Mouse (Mus musculus) lung, postnatal 0 days (tissue): ENCODE measurements around the gene Ssh2. TPM values are rescaled to one million over a fixed set of nuclear protein-coding genes. Genes with fewer than 3 reads are reported as not detected.

Experiments
- ATAC-seq: fragments of 200-750 bp; cut with Nextera tagmentation; 2 replicates; pipeline ENCODE4 v1.8.0; 2017; ENCODE audit warnings: moderate library complexity
- DNase-seq: peaks from one replicate; pipeline ENCODE4 v3.0.0-alpha.2; 2016; ENCODE audit warnings: low spot score
- H3K27ac ChIP-seq: fragments of 300-500 bp; sonication (generic); 2 replicates; pipeline ENCODE4 v1.5.1; 2014; ENCODE audit warnings: antibody characterized with exemption, mild to moderate bottlenecking, low read length, mixed read lengths
- H3K27me3 ChIP-seq: fragments of 300-500 bp; sonication (generic); replicated peaks from 2 replicates; pipeline ENCODE4 v1.6.1; 2014; ENCODE audit warnings: low read length, mixed read lengths; ENCODE audit not compliant: insufficient read depth
- H3K36me3 ChIP-seq: fragments of 300-500 bp; sonication (generic); 2 replicates; pipeline ENCODE4 v1.6.1; 2014; ENCODE audit warnings: low read length, mixed read lengths; ENCODE audit not compliant: insufficient read depth
- H3K4me1 ChIP-seq: fragments of 300-500 bp; sonication (generic); 2 replicates; pipeline ENCODE4 v1.6.1; 2014; ENCODE audit warnings: antibody characterized with exemption, low read depth, low read length, mixed read lengths; ENCODE audit not compliant: insufficient read depth
- H3K4me2 ChIP-seq: fragments of 300-500 bp; sonication (generic); replicated peaks from 2 replicates; pipeline ENCODE4 v1.6.1; 2014; ENCODE audit warnings: low read depth, mild to moderate bottlenecking, low read length, moderate library complexity, mixed read lengths
- H3K4me3 ChIP-seq: fragments of 300-500 bp; sonication (generic); 2 replicates; pipeline ENCODE4 v1.5.1; 2014; ENCODE audit warnings: low read depth, low read length
- H3K9ac ChIP-seq: fragments of 300-500 bp; sonication (generic); replicated peaks from 2 replicates; pipeline ENCODE4 v1.6.1; 2014; ENCODE audit warnings: low read depth, mild to moderate bottlenecking
- H3K9me3 ChIP-seq: fragments of 300-500 bp; sonication (generic); 2 replicates; pipeline ENCODE4 v1.6.1; 2016; ENCODE audit warnings: low read length, mixed read lengths
- CTCF ChIP-seq: IDR thresholded peaks from 2 replicates; pipeline ENCODE4 v1.5.1; 2016; ENCODE audit warnings: antibody characterized with exemption, mild to moderate bottlenecking
- EP300 ChIP-seq: IDR thresholded peaks from 2 replicates; pipeline ENCODE4 v1.6.1; 2016; ENCODE audit warnings: antibody characterized with exemption, mild to moderate bottlenecking, control low read depth
- WGBS: fragments of 180-500 bp; shearing (Covaris S2); extraction: QIAGEN DNeasy Blood & Tissue Kit; methylation state at CpG from one replicate; pipeline ENCODE4 v1.1.7; 2014; 5-methylcytosine and 5-hydroxymethylcytosine counted together
- polyA plus RNA-seq: library from polyadenylated mRNA; unstranded; fragments of >200 nt; fragmentation: Nextera tagmentation; extraction: Ambion mirVana; gene quantifications from 2 replicates; pipeline ENCODE4 v1.2.1, GENCODE M21; 2015

The Ssh2 gene
- polyA plus RNA-seq, 1 experiment from 2014 or later: 13.2 TPM

- Histone ChIP-seq H3K9me3 (no peaks in the 10 kb centered on the region), H3K4me2 (no peak overlapping the region), H3K9ac (no peak overlapping the region), H3K27ac (no peak overlapping the region), H3K4me1 (no peaks in the 10 kb centered on the region), H3K36me3 (no peaks in the 10 kb centered on the region), H3K4me3 (no peak overlapping the region), H3K27me3 (no peaks in the 10 kb centered on the region)
- peak; percentile 30 for DNase-seq
- 81% methylated on average over 4 of the region's 4 CpGs for WGBS
- ATAC-seq: 0 out of 2 replicates have a peak, but pooled peaks have one; percentile 28
- TF ChIP-seq EP300 (no peak), CTCF (no peak)
Measured at GRCm38 (mm10) chr11:77416212-77417000, 200.3 kb downstream of the Ssh2 start.

DNA sequence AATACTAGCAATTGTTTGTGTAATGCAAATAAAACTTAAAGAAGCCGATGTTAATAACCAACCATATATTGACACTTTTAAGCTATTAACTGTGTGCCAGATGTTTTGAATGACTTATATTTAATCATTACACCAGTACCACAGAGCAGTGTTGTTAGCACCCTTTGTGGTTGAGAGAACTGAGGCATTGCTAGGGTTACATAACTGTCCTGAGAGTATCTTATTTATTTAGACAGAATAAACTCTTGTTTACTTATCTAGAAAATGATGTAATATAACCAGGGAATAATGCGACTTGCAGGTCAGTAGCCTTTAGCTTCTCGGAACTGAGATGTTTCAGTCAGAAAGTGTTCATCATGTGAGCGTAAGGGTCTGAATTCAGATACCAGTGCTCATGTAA is 201.9 kb downstream of the Ssh2 start:
- 86% methylated on average over 4 of the region's 4 CpGs for WGBS
- TF ChIP-seq EP300 (no peak), CTCF (no peak)
- H3K9ac ChIP-seq: no peak overlapping the region
- no peaks in the 10 kb centered on the region for H3K4me1 ChIP-seq
- H3K27ac ChIP-seq: no peak overlapping the region
- H3K4me2 ChIP-seq: no peak overlapping the region
- no peaks in the 10 kb centered on the region for H3K9me3 ChIP-seq
- no peaks in the 10 kb centered on the region for H3K27me3 ChIP-seq
- no peak overlapping the region for H3K4me3 ChIP-seq
- no peaks in the 10 kb centered on the region for H3K36me3 ChIP-seq
- DNase-seq: no peak
- no peak for ATAC-seq

DNA sequence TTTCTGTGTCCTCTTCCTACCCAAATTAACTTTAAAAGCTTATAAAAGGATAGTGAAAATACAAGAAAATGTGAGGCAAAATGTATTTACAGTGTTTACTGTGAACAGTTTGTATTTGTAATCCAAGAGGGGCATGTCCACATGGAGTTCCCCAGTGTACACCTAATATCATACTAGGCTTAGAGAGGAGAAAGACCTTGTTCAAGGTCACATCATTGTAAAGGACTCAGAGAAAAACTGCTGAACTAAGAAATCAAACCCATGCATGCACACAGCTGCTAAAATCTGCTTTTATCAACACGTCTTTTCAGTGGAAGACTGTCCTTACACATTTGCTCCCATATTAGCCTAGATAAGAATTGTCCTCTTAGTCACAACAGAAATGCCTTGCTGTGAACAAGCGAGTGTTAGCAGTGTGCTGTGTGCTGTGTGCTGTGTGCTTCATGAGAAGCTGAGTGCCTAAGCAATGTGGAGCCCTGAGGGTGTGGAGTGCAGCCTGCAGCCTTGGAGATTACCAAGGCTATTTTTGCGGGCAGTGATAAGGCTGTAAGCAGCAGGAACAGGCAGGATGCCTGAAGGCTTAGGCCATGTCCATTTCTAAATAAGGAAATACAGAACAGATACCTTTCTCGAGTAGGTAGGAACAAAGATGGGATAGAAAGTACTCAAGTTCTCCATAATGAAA is 207.2 kb downstream of the Ssh2 start:
- H3K9me3 ChIP-seq: no peaks in the 10 kb centered on the region
- TF ChIP-seq EP300 (no peak), CTCF (no peak)
- H3K27me3 ChIP-seq: no peaks in the 10 kb centered on the region
- WGBS: 57% methylated on average over 4 of the region's 4 CpGs
- H3K36me3 ChIP-seq: peaks cover 11% of the 10 kb centered on the region; the same call in 1 of the 2 replicates
- H3K9ac ChIP-seq: no peak overlapping the region
- DNase-seq: no peak
- peak; percentile 26; the same call in 1 of the 2 replicates for ATAC-seq
- H3K4me2 ChIP-seq: no peak overlapping the region
- no peaks in the 10 kb centered on the region for H3K4me1 ChIP-seq
- H3K27ac ChIP-seq: no peak overlapping the region; the same call in 1 of the 2 replicates
- no peak overlapping the region for H3K4me3 ChIP-seq

DNA sequence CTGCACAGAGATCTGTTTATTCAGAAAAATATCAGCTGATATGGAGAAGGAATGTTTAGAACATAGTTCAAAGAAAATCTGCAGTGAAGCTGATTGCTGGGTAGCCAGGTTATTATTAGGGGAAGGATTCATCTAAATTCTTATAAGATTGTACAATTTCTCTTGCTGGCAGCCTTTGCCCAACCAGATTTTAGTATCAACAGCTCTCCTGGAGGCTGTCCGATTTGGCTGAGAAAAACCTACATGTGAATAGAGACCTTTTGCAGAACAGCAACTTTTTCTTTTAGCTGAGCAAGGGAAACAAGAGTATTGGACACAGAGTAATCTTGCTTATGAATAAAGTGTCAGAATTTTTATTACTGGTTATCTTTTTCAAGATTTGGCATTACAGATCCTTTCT is 212.4 kb downstream of the Ssh2 start:
- TF ChIP-seq CTCF (no peak), EP300 (no peak)
- Histone ChIP-seq H3K4me3 (no peak overlapping the region), H3K4me1 (no peaks in the 10 kb centered on the region), H3K4me2 (no peak overlapping the region), H3K27me3 (no peaks in the 10 kb centered on the region), H3K9ac (no peak overlapping the region), H3K9me3 (no peaks in the 10 kb centered on the region), H3K27ac (no peak overlapping the region), H3K36me3 (peaks cover 11% of the 10 kb centered on the region; the same call in 1 of the 2 replicates)
- 69% methylated on average over 1 of the region's 1 CpGs for WGBS
- ATAC-seq: no peak
- DNase-seq: no peak

GRCm38 (mm10) chr11:77437026-77437425 is 220.9 kb downstream of the Ssh2 start:
- H3K4me2 ChIP-seq: no peak overlapping the region
- H3K36me3 ChIP-seq: peaks cover 14% of the 10 kb centered on the region; the same call in 1 of the 2 replicates
- DNase-seq: peak; percentile 37
- TF ChIP-seq CTCF: no peak
- no peak for TF ChIP-seq EP300
- H3K9ac ChIP-seq: no peak overlapping the region
- H3K27ac ChIP-seq: no peak overlapping the region
- H3K27me3 ChIP-seq: no peaks in the 10 kb centered on the region
- no peaks in the 10 kb centered on the region; the same call in 1 of the 2 replicates for H3K4me1 ChIP-seq
- no peaks in the 10 kb centered on the region for H3K9me3 ChIP-seq
- 88% methylated on average over 2 of the region's 2 CpGs for WGBS
- no peak overlapping the region for H3K4me3 ChIP-seq
- ATAC-seq: no peak

GRCm38 (mm10) chr11:77440081-77440480 is 224.0 kb downstream of the Ssh2 start:
- H3K9me3 ChIP-seq: no peaks in the 10 kb centered on the region
- H3K4me2 ChIP-seq: no peak overlapping the region
- TF ChIP-seq CTCF (no peak), EP300 (no peak)
- ATAC-seq (no peak), DNase-seq (no peak)
- peaks cover 14% of the 10 kb centered on the region; the same call in 1 of the 2 replicates for H3K4me1 ChIP-seq
- 61% methylated on average over 9 of the region's 9 CpGs for WGBS
- no peaks in the 10 kb centered on the region for H3K27me3 ChIP-seq
- H3K9ac ChIP-seq: no peak overlapping the region
- peaks cover 14% of the 10 kb centered on the region; the same call in 1 of the 2 replicates for H3K36me3 ChIP-seq
- no peak overlapping the region for H3K4me3 ChIP-seq
- H3K27ac ChIP-seq: no peak overlapping the region
